Mouse (Mus musculus): ENCODE results near the gene Spint5. TPM values are rescaled to one million over a fixed set of nuclear protein-coding genes. Genes with fewer than 3 reads are reported as not detected.
"Not testable (repeated sequence)": the region's sequence is repeated elsewhere in the genome, so short reads cannot be mapped to it uniquely, and the experiment has no call there.

Spint5 gene
- not detected for total RNA-seq (2021)
- long read RNA-seq, experiment 1 = 0 reads
- long read RNA-seq, experiment 2 = 0 reads

- no peak for DNase-seq
Measured at GRCm38 (mm10) chr2:164715005-164715404, at the start of gene Spint5. TSS of gene Spint5 (plus strand) at chr2:164715305.

GRCm38 (mm10) chr2:164670261-164670660, 44.8 kb upstream of the Spint5 start:
- no peak for DNase-seq

- DNase-seq = no peak
Measured at GRCm38 (mm10) chr2:164670938-164671337, 44.2 kb upstream of the Spint5 start.

- no peak for DNase-seq
Measured at GRCm38 (mm10) chr2:164673987-164674386, 41.1 kb upstream of the Spint5 start, which contains the start of gene Wfdc11. TSS of gene Wfdc11 (minus strand) at chr2:164674087.

- DNase-seq = no peak
Measured at GRCm38 (mm10) chr2:164676103-164676502, 39.0 kb upstream of the Spint5 start.

- DNase-seq = no peak
Measured at GRCm38 (mm10) chr2:164676916-164677685, 38.0 kb upstream of the Spint5 start.

- DNase-seq = peak; percentile 68
Measured at GRCm38 (mm10) chr2:164678848-164679625, 36.1 kb upstream of the Spint5 start.

- no peak for DNase-seq
Measured at GRCm38 (mm10) chr2:164679906-164680305, 35.2 kb upstream of the Spint5 start.

GRCm38 (mm10) chr2:164684807-164685206, 30.3 kb upstream of the Spint5 start, which contains the start of gene Wfdc13:
TSS of gene Wfdc13 (plus strand) at chr2:164685107.
- no peak for DNase-seq

GRCm38 (mm10) chr2:164698201-164698600, 16.9 kb upstream of the Spint5 start, which contains the start of gene Spint4:
TSS of gene Spint4 (plus strand) at chr2:164698501.
- DNase-seq = no peak

GRCm38 (mm10) chr2:164700959-164701358, 14.1 kb upstream of the Spint5 start:
- no peak for DNase-seq

- DNase-seq = no peak
Measured at GRCm38 (mm10) chr2:164701761-164702160, 13.3 kb upstream of the Spint5 start.

GRCm38 (mm10) chr2:164704235-164704634, 10.9 kb upstream of the Spint5 start:
- no peak for DNase-seq

- DNase-seq = no peak
Measured at GRCm38 (mm10) chr2:164705328-164705727, 9.8 kb upstream of the Spint5 start.

GRCm38 (mm10) chr2:164705991-164706390, 9.1 kb upstream of the Spint5 start:
- DNase-seq = no peak

GRCm38 (mm10) chr2:164716194-164716786, 1.2 kb downstream of the Spint5 start:
- DNase-seq = not testable (repeated sequence)

GRCm38 (mm10) chr2:164723276-164723675, 8.2 kb downstream of the Spint5 start:
- no peak for DNase-seq

GRCm38 (mm10) chr2:164725895-164726619, 11.0 kb downstream of the Spint5 start:
- peak; percentile 63 for DNase-seq

GRCm38 (mm10) chr2:164731719-164732118, 16.6 kb downstream of the Spint5 start:
- DNase-seq = no peak

GRCm38 (mm10) chr2:164733259-164733658, 18.2 kb downstream of the Spint5 start:
- no peak for DNase-seq

- DNase-seq = no peak
Measured at GRCm38 (mm10) chr2:164734839-164735238, 19.7 kb downstream of the Spint5 start.

GRCm38 (mm10) chr2:164735446-164735845, 20.3 kb downstream of the Spint5 start:
- DNase-seq = no peak
